Mouse (Mus musculus): ENCODE measurements around the gene Vsir. TPM values are rescaled to one million over a fixed set of nuclear protein-coding genes. Genes with fewer than 3 reads are reported as not detected.

Gene Vsir
- polyA plus RNA-seq, 1 experiment = 16.0 TPM

DNA sequence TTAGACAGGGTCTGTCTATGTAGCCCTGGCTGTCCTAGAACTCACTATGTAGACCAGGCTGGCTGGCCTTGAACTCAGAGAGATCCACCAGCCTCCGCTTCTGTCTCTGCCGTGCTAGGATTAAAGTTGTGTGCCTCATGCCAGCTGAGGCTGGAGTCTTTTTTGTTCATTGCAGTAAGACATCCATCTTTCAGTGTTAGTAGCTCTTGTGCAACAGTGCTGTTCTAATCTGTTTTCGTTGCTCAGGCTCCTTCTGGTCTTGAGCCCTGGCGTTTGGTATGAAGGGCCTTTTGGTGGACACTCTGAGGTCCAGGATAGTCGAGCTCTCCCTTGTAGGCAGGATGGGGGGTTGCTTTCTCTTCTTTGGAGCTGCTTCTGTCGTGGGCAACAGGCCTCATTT lies 16.8 kb downstream of the Vsir start:
- no peak overlapping the region for H3K27ac ChIP-seq (replicated peaks; ENCODE audit: low read depth, low read length)
- peaks cover 24% of the 10 kb centered on the region for H3K4me1 ChIP-seq (ENCODE audit: control insufficient read depth, insufficient read depth, insufficient read length, low read length)
- H3K4me3 ChIP-seq (ENCODE audit: insufficient read depth, low read depth, low read length) = no peak overlapping the region

DNA sequence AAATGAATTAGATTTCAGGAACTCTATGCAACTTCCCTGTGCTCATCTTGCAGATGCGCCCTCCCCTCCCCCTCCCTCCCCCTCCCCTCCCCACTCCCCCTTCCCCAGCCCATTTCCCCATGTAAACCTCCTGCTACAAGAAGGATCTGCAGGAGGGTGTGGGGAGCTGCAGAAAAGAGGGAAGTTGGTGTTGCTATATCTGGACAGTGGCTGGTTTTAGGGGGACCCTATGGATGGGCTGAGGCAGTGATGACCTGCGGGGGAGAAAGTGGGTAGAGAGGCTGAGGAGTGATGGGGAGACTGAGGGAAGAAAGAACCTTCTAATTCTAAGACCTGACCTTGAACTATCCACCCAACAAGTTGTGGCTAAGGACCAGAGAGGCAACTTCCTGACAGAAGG lies 20.5 kb downstream of the Vsir start:
- Histone ChIP-seq H3K27ac (replicated peaks; ENCODE audit: low read depth, low read length) (peak overlapping the region; percentile 66), H3K4me1 (ENCODE audit: control insufficient read depth, insufficient read depth, insufficient read length, low read length) (peaks cover 39% of the 10 kb centered on the region), H3K4me3 (ENCODE audit: insufficient read depth, low read depth, low read length) (no peak overlapping the region)

- Histone ChIP-seq H3K4me1 (ENCODE audit: control insufficient read depth, insufficient read depth, insufficient read length, low read length) (peaks cover 42% of the 10 kb centered on the region), H3K27ac (replicated peaks; ENCODE audit: low read depth, low read length) (peak overlapping the region; percentile 66), H3K4me3 (ENCODE audit: insufficient read depth, low read depth, low read length) (no peak overlapping the region)
These were observed 21.3 kb downstream of the Vsir start for GRCm38 (mm10) chr10:60367904-60368303.

GRCm38 (mm10) chr10:60369405-60369804 lies 22.8 kb downstream of the Vsir start:
- Histone ChIP-seq H3K27ac (replicated peaks; ENCODE audit: low read depth, low read length) (0 out of 2 replicates have a peak overlapping the region, but pooled peaks have one; percentile 29), H3K4me1 (ENCODE audit: control insufficient read depth, insufficient read depth, insufficient read length, low read length) (peaks cover 45% of the 10 kb centered on the region), H3K4me3 (ENCODE audit: insufficient read depth, low read depth, low read length) (no peak overlapping the region)

- Histone ChIP-seq H3K4me3 (ENCODE audit: insufficient read depth, low read depth, low read length) (no peak overlapping the region), H3K4me1 (ENCODE audit: control insufficient read depth, insufficient read depth, insufficient read length, low read length) (peaks cover 48% of the 10 kb centered on the region), H3K27ac (replicated peaks; ENCODE audit: low read depth, low read length) (0 out of 2 replicates have a peak overlapping the region, but pooled peaks have one; percentile 29)
These were observed 23.4 kb downstream of the Vsir start for GRCm38 (mm10) chr10:60370098-60370497.

DNA sequence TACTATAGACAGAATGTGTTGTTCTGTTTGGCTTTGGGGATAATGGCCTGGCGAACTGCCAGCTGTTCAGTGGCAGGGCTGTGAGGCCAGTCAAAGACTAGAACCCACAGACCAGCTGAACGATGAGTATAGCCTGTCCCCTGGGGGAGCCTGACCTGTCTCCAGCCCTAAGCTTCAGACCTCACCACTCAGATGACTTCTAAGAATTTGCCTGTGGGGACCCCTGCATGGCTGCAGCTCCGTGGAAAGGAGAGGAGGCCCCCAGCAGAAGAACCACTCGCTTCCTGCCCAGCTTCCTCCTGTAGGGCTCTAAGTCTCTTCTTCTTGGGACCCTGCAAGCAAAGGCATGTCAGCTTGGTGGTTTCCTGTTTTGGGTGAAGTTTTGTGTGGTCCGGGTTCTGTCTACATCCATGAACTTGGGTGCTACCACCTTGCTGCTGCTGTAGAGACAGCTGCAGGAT lies 24.0 kb downstream of the Vsir start:
- peak overlapping the region; percentile 72; the same call in 1 of the 2 replicates for H3K27ac ChIP-seq (replicated peaks; ENCODE audit: low read depth, low read length)
- no peak overlapping the region for H3K4me3 ChIP-seq (ENCODE audit: insufficient read depth, low read depth, low read length)
- peaks cover 50% of the 10 kb centered on the region for H3K4me1 ChIP-seq (ENCODE audit: control insufficient read depth, insufficient read depth, insufficient read length, low read length)

DNA sequence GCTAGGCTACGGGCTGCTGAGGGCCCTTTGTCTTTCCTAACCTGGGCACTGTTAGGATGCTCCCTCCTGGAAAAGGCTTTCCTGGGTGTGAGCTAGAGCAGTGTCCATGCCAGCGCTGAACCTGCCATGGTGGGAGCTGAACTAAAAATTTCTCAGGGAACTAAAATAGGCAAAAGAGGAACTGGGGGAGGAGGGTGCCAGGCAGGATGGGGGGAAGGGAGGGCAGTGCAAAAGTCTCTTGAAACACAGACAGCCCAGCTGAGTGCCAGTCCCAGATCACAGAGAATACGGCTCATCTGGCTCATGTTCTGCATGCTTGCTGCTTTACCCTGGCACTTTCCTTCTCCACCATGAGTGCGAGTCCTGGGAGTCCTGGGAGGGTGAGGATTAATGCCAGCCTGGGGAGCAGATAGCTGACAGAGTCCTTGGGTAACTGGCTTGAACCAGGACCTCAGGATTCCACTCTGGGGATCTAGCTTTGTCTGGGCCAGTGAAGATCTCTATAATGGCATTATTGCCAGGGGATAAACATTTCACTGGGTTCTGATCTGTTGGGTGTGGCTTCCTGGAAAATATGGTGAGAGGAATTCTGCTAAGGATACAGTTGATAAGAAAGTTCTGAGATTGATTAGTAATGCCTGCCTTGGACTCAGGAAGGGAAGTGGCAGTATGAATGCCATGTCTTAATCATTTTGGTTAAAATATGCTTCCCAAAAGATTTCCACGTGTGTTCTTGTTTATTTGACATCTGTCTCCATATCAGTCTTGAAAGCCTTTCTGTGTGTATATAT lies 25.1 kb downstream of the Vsir start:
- no peak overlapping the region for H3K4me3 ChIP-seq (ENCODE audit: insufficient read depth, low read depth, low read length)
- H3K4me1 ChIP-seq (ENCODE audit: control insufficient read depth, insufficient read depth, insufficient read length, low read length) = peaks cover 50% of the 10 kb centered on the region
- peak overlapping the region; percentile 72 for H3K27ac ChIP-seq (replicated peaks; ENCODE audit: low read depth, low read length)

DNA sequence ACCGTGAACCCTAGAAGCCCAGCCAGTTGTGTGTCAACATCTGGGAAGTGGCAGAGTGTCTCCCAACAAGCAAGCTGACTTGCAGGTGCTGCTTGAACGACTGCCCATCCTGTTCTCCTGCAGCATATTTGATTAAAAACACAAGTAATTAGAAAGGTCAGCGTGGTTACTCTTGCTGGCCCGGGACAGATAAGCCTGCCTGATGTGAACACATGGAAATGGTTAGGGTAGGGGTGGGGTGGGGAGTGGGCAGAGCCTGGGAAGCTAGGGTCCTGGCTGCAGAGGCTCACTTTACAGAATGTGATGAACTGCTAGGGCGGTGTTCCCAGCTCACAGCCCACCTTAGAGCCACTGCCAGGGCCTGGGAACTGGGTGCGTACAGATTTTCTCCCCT lies 26.9 kb downstream of the Vsir start:
- Histone ChIP-seq H3K27ac (replicated peaks; ENCODE audit: low read depth, low read length) (peak overlapping the region; percentile 54), H3K4me3 (ENCODE audit: insufficient read depth, low read depth, low read length) (no peak overlapping the region), H3K4me1 (ENCODE audit: control insufficient read depth, insufficient read depth, insufficient read length, low read length) (peaks cover 50% of the 10 kb centered on the region)

GRCm38 (mm10) chr10:60373937-60374578 lies 27.4 kb downstream of the Vsir start:
- Histone ChIP-seq H3K4me1 (ENCODE audit: control insufficient read depth, insufficient read depth, insufficient read length, low read length) (peaks cover 47% of the 10 kb centered on the region), H3K4me3 (ENCODE audit: insufficient read depth, low read depth, low read length) (no peak overlapping the region), H3K27ac (replicated peaks; ENCODE audit: low read depth, low read length) (peak overlapping the region; percentile 54)

- H3K4me3 ChIP-seq (ENCODE audit: insufficient read depth, low read depth, low read length) = no peak overlapping the region
- H3K27ac ChIP-seq (replicated peaks; ENCODE audit: low read depth, low read length) = no peak overlapping the region
- peaks cover 38% of the 10 kb centered on the region for H3K4me1 ChIP-seq (ENCODE audit: control insufficient read depth, insufficient read depth, insufficient read length, low read length)
These were observed 30.1 kb downstream of the Vsir start for GRCm38 (mm10) chr10:60376704-60377103.

GRCm38 (mm10) chr10:60379419-60379957 lies 32.8 kb downstream of the Vsir start:
- 0 out of 2 replicates have a peak overlapping the region, but pooled peaks have one; percentile 63 for H3K27ac ChIP-seq (replicated peaks; ENCODE audit: low read depth, low read length)
- H3K4me3 ChIP-seq (ENCODE audit: insufficient read depth, low read depth, low read length) = no peak overlapping the region
- H3K4me1 ChIP-seq (ENCODE audit: control insufficient read depth, insufficient read depth, insufficient read length, low read length) = peaks cover 25% of the 10 kb centered on the region

GRCm38 (mm10) chr10:60380229-60380628 lies 33.6 kb downstream of the Vsir start:
- Histone ChIP-seq H3K4me1 (ENCODE audit: control insufficient read depth, insufficient read depth, insufficient read length, low read length) (peaks cover 20% of the 10 kb centered on the region), H3K27ac (replicated peaks; ENCODE audit: low read depth, low read length) (peak overlapping the region; percentile 63), H3K4me3 (ENCODE audit: insufficient read depth, low read depth, low read length) (no peak overlapping the region)

- peaks cover 17% of the 10 kb centered on the region for H3K4me1 ChIP-seq (ENCODE audit: control insufficient read depth, insufficient read depth, insufficient read length, low read length)
- no peak overlapping the region for H3K4me3 ChIP-seq (ENCODE audit: insufficient read depth, low read depth, low read length)
- no peak overlapping the region for H3K27ac ChIP-seq (replicated peaks; ENCODE audit: low read depth, low read length)
These were observed 34.7 kb downstream of the Vsir start for GRCm38 (mm10) chr10:60381142-60381925.

GRCm38 (mm10) chr10:60388332-60388731 lies 41.7 kb downstream of the Vsir start:
- Histone ChIP-seq H3K4me1 (ENCODE audit: control insufficient read depth, insufficient read depth, insufficient read length, low read length) (peaks cover 8% of the 10 kb centered on the region), H3K4me3 (ENCODE audit: insufficient read depth, low read depth, low read length) (no peak overlapping the region), H3K27ac (replicated peaks; ENCODE audit: low read depth, low read length) (no peak overlapping the region)

DNA sequence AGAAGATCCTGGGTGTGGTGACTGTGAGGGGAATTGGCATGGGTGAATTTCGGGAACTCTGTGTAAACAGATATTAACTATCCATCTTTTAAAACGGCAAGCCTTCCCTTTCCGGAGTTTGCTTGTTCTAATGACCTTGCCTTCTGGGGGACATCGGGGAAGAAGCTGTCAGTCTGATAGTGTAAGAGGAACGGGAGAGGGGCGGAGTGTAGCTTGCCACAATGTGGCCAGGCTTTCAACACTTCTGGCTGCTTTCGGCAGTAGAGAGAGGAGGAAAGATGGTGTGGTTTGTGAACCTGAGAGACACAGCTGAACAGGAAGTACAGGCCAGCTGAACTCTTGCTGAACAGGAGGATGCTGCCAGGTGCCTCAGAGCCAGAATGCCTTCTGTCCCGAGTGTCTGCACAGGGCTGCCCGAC lies 42.8 kb downstream of the Vsir start:
- Histone ChIP-seq H3K4me3 (ENCODE audit: insufficient read depth, low read depth, low read length) (no peak overlapping the region), H3K27ac (replicated peaks; ENCODE audit: low read depth, low read length) (no peak overlapping the region)

More for the DNA sequence above, 42.8 kb downstream of the Vsir start:
- H3K4me1 ChIP-seq (ENCODE audit: control insufficient read depth, insufficient read depth, insufficient read length, low read length) = peaks cover 8% of the 10 kb centered on the region
